Mouse (Mus musculus): ENCODE measurements around the gene Msx1. TPM values are rescaled to one million over a fixed set of nuclear protein-coding genes. Genes with fewer than 3 reads are reported as not detected.

Gene Msx1
- polyA plus RNA-seq, 1 experiment from 2014 or later: 15.5 TPM

- WGBS: 5% methylated on average over 7 of the region's 7 CpGs
- H3K4me2 ChIP-seq: no peak overlapping the region
- no peaks in the 10 kb centered on the region for H3K36me3 ChIP-seq (replicated peaks)
- H3K4me3 ChIP-seq: no peak overlapping the region
- no peak for ATAC-seq (replicated peaks)
- no peak overlapping the region for H3K9ac ChIP-seq
- no peak overlapping the region for H3K27ac ChIP-seq
- peaks cover 36% of the 10 kb centered on the region for H3K4me1 ChIP-seq
- H3K27me3 ChIP-seq (replicated peaks): peaks cover 74% of the 10 kb centered on the region
- no peaks in the 10 kb centered on the region for H3K9me3 ChIP-seq
Measured at GRCm38 (mm10) chr5:37825111-37825600, 773 bp upstream of the Msx1 start.

DNA sequence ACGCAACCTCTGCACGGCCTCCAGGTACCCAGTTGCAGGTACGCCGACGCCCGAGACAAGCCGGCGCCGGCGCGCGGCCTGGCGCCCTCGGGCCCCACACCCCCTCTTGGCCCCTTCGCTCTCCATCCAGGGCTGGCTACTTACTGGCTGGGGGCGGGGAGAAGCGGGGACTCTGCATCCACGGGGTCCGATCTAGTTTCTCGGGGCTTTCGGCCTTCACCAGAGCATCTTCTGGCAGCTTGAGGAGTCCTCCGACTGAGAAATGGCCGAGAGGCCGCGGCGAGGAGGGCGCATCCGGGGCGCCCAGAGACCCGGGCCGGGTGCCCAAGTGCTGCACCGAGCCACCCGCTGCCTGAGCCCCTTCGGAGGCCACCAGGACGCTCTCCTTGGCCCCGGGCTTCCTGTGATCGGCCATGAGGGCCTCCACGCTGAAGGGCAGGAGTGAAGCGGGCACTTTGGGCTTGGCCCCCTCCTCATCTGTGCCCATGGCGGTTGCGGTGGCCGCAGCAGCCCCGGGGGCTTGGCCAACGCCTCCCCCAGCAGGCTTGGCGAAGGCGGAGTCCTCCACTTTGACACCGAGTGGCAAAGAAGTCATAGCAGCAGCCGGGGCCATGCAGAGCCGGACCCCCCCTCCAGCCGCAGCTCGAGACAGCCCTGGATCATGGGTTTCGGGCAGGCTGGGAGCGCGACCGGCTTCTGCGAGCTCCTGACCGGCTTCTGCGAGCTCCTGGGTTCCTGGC is 492 bp downstream of the Msx1 start:
- Histone ChIP-seq H3K27me3 (replicated peaks) (peaks cover 74% of the 10 kb centered on the region), H3K9me3 (no peaks in the 10 kb centered on the region), H3K4me3 (peak overlapping the region; percentile 36), H3K4me2 (peak overlapping the region; percentile 64), H3K27ac (no peak overlapping the region), H3K36me3 (replicated peaks) (no peaks in the 10 kb centered on the region), H3K4me1 (peaks cover 36% of the 10 kb centered on the region), H3K9ac (peak overlapping the region; percentile 19; the same call in 1 of the 2 replicates)
- 0% methylated on average over 57 of the region's 58 CpGs for WGBS
- ATAC-seq (replicated peaks): peak; percentile 31

DNA sequence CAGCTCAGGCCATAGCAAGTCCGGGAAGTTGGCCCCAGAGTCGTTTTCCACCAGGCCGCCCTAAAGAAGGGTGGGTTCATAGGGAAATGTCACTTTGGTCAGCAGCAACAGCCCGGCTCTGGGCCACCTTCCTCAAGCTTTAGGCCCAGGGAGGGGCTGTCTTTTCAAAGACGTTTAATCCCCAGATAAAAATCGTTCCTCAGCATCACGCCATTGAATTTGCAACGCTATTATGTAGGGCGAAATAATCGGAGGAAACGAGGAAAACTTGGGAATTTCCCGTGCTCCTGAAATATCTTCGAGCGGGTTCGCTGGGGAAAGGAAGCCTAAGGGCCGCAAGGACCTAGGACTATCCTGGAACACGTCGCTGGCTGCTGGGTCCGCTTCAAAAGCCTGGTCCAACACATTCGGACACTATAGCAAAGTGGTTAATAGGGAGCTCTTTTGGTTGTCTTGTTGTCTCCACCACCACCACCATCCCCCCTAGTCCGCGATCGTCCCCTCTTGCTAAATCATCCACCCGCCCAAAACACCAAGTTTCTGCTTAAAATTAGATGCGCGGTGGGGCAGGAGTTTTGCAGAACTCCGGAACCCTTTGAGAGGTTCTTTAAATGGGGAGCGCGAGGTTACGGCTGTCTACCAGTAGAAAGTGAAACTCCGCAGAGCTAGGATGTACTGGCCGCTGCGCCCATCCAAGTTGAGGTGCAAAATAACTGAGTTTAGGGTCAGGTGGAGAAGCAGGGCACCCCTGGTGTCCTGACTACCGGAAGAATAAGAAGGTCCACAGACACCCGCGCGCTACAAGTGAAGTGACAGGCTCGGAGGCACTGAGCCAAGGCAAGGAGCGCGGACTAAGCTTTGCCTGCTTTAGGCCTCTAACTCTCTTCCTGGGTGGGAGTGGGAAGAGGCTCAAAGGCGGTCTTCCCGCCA is 1.3 kb downstream of the Msx1 start:
- Histone ChIP-seq H3K9me3 (no peaks in the 10 kb centered on the region), H3K4me2 (peak overlapping the region; percentile 64), H3K4me3 (peak overlapping the region; percentile 36), H3K9ac (no peak overlapping the region), H3K36me3 (replicated peaks) (no peaks in the 10 kb centered on the region), H3K27me3 (replicated peaks) (peaks cover 75% of the 10 kb centered on the region), H3K27ac (no peak overlapping the region), H3K4me1 (peaks cover 41% of the 10 kb centered on the region)
- under 1% methylated on average over 42 of the region's 42 CpGs for WGBS
- no peak for ATAC-seq (replicated peaks)

GRCm38 (mm10) chr5:37822116-37822707 is 2.2 kb downstream of the Msx1 start:
- Histone ChIP-seq H3K36me3 (replicated peaks) (no peaks in the 10 kb centered on the region), H3K4me3 (peak overlapping the region; percentile 36; the same call in 1 of the 2 replicates), H3K9ac (no peak overlapping the region), H3K27me3 (replicated peaks) (peaks cover 81% of the 10 kb centered on the region), H3K4me2 (no peak overlapping the region), H3K4me1 (peaks cover 42% of the 10 kb centered on the region), H3K9me3 (no peaks in the 10 kb centered on the region), H3K27ac (no peak overlapping the region)
- 8% methylated on average over 11 of the region's 11 CpGs for WGBS
- no peak for ATAC-seq (replicated peaks)

DNA sequence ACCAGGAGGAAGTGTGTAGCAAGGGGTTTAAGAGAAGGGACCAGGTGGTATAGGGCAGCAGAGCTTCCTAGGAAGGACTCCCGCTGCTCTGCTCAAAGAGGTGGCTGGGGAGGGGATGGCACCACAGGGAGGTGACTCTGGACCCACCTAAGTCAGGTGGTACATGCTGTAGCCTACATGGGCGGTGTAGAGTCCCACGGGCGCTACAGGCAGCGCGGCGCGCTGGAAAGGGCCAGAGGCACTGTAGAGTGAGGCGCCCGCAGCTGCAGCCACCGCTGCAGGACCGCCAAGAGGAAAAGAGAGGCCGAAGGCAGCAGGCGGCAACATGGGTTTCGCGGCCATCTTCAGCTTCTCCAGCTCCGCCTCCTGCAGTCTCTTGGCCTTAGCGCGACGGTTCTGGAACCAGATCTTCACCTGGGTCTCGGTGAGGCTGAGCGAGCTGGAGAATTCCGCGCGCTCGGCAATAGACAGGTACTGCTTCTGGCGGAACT is 3.2 kb downstream of the Msx1 start:
- 2% methylated on average over 27 of the region's 27 CpGs for WGBS
- Histone ChIP-seq H3K9ac (no peak overlapping the region), H3K27me3 (replicated peaks) (peaks cover 82% of the 10 kb centered on the region), H3K36me3 (replicated peaks) (no peaks in the 10 kb centered on the region), H3K27ac (no peak overlapping the region), H3K9me3 (no peaks in the 10 kb centered on the region), H3K4me3 (0 out of 2 replicates have a peak overlapping the region, but pooled peaks have one; percentile 3), H3K4me2 (peak overlapping the region; percentile 2), H3K4me1 (peaks cover 37% of the 10 kb centered on the region)
- no peak for ATAC-seq (replicated peaks)

DNA sequence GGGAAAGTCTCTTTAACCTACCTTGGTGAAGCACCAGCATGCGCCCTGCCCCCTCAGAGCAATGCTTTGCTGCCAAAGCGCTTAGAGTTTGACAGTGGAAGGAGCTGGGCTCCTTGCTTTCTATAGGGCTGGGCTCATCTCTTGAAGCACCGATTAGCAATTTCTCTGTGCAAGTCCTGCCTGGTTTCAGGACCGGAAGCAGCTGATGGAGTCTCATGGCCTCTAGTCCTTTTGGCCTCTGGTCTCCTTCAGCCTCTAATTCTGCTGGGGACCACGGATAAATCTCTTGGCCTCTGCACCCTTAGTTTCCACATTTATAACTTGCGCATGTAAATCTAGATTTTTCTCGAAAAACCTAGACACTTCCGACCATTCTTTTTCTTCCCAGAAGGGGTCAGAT is 3.7 kb downstream of the Msx1 start:
- Histone ChIP-seq H3K4me2 (no peak overlapping the region), H3K9me3 (no peaks in the 10 kb centered on the region), H3K36me3 (replicated peaks) (no peaks in the 10 kb centered on the region), H3K9ac (no peak overlapping the region), H3K27ac (no peak overlapping the region), H3K27me3 (replicated peaks) (peaks cover 87% of the 10 kb centered on the region), H3K4me3 (no peak overlapping the region), H3K4me1 (peaks cover 32% of the 10 kb centered on the region)
- WGBS: 9% methylated on average over 8 of the region's 8 CpGs
- ATAC-seq (replicated peaks): no peak

GRCm38 (mm10) chr5:37819971-37820370 is 4.4 kb downstream of the Msx1 start:
- Histone ChIP-seq H3K4me3 (no peak overlapping the region), H3K27me3 (replicated peaks) (peaks cover 90% of the 10 kb centered on the region), H3K9ac (no peak overlapping the region), H3K27ac (no peak overlapping the region), H3K36me3 (replicated peaks) (no peaks in the 10 kb centered on the region), H3K4me1 (peaks cover 32% of the 10 kb centered on the region), H3K4me2 (no peak overlapping the region), H3K9me3 (no peaks in the 10 kb centered on the region)
- WGBS: 8% methylated on average over 3 of the region's 3 CpGs
- ATAC-seq (replicated peaks): no peak

DNA sequence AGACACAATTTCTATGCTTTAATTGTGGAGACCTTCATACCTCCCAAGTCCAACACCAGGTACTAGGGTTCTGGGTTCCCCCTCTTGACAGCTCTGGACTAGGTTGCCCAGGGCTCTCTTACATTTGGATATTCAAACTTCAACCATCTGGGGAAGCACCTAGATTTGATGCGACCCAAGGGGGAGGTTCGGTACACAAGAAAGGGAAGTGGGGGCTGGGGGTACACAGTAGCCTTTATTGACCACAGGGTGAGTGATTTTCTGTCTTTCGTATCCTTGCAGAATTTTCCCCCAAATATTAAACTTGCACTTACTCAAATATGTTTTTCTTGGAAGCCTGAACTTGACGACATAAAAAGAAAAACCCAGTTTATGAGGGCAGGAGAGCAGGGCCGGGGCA is 4.8 kb downstream of the Msx1 start:
- Histone ChIP-seq H3K9ac (no peak overlapping the region), H3K4me3 (no peak overlapping the region), H3K27ac (no peak overlapping the region), H3K4me2 (no peak overlapping the region), H3K36me3 (replicated peaks) (no peaks in the 10 kb centered on the region), H3K9me3 (no peaks in the 10 kb centered on the region), H3K4me1 (peaks cover 30% of the 10 kb centered on the region), H3K27me3 (replicated peaks) (peaks cover 90% of the 10 kb centered on the region)
- no peak for ATAC-seq (replicated peaks)
- WGBS: 14% methylated on average over 5 of the region's 5 CpGs

- Histone ChIP-seq H3K9me3 (no peaks in the 10 kb centered on the region), H3K4me3 (no peak overlapping the region), H3K4me1 (peaks cover 22% of the 10 kb centered on the region), H3K27me3 (replicated peaks) (peaks cover 89% of the 10 kb centered on the region), H3K36me3 (replicated peaks) (no peaks in the 10 kb centered on the region), H3K4me2 (no peak overlapping the region), H3K9ac (no peak overlapping the region), H3K27ac (no peak overlapping the region)
- WGBS: 4% methylated on average over 25 of the region's 25 CpGs
- no peak for ATAC-seq (replicated peaks)
Measured at GRCm38 (mm10) chr5:37818533-37819215, 5.7 kb downstream of the Msx1 start.

- ATAC-seq (replicated peaks): no peak
Measured at GRCm38 (mm10) chr5:37817658-37818532, 6.5 kb downstream of the Msx1 start.

More at GRCm38 (mm10) chr5:37817658-37818532, 6.5 kb downstream of the Msx1 start:
- H3K4me1 ChIP-seq: peaks cover 17% of the 10 kb centered on the region; the same call in 1 of the 2 replicates
- no peaks in the 10 kb centered on the region for H3K36me3 ChIP-seq (replicated peaks)
- H3K4me3 ChIP-seq: no peak overlapping the region
- no peak overlapping the region for H3K9ac ChIP-seq
- H3K27ac ChIP-seq: no peak overlapping the region
- no peak overlapping the region for H3K4me2 ChIP-seq
- no peaks in the 10 kb centered on the region for H3K9me3 ChIP-seq
- H3K27me3 ChIP-seq (replicated peaks): peaks cover 90% of the 10 kb centered on the region
- WGBS: 3% methylated on average over 34 of the region's 34 CpGs

Measured in midbrain, embryonic 15.5 days (tissue).